Mouse (Mus musculus) heart, postnatal 0 days (tissue): ENCODE measurements around the gene Dtd1.

ENCODE experiments used
- CTCF ChIP-seq: IDR thresholded peaks from 2 replicates; pipeline ENCODE4 v1.5.1; 2016; ENCODE audit warnings: antibody characterized with exemption, control low read depth, low read depth
- EP300 ChIP-seq: IDR thresholded peaks from 2 replicates; pipeline ENCODE4 v1.6.1; 2016; ENCODE audit warnings: antibody characterized with exemption, low read depth

DNA sequence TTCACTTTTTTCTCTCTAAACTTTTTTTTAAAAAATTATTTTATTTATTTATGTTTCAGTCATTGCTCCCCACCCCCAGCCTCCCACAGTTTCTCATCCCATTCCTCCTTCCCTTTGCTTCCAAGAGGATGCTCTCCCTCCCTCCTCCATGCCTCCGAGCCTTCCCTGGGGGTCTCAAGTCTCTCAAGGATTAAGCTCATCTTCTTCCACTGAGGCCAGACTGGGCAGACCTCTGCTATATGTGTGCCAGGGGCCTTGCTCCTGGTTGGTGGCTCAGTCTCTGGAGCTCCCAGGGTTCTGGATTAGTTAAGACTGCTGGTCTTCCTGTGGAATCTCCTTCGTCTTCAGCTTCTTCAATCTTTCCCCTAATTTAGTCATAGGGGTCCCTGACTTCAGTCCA, 110.0 kb downstream of the Dtd1 start:
- TF ChIP-seq CTCF (no peak), EP300 (no peak)
